Mouse (Mus musculus): Measurements from ENCODE around the gene Arid1a.

- TF ChIP-seq CTCF (IDR thresholded peaks at IDR 0.05; ENCODE audit: extremely low read depth, insufficient read depth, low read length) (no peak), POLR2A (IDR thresholded peaks at IDR 0.05; ENCODE audit: extremely low read depth, insufficient read depth, low read length) (no peak)
These were observed 68.0 kb downstream of the Arid1a start for GRCm38 (mm10) chr4:133688417-133689067.

Measured in cortical plate, adult 2 months (tissue).